Mouse (Mus musculus) E14TG2a.4 (cell line): ENCODE results near the gene Focad.

Experiments
- CTCF ChIP-seq: conservative IDR thresholded peaks from 2 replicates; pipeline ENCODE4 v1.5.1; 2014; ENCODE audit warnings: low read length
- POU5F1 ChIP-seq: IDR thresholded peaks from 2 replicates; pipeline ENCODE4 v1.6.1; 2014; ENCODE audit warnings: low read length, borderline replicate concordance

GRCm38 (mm10) chr4:88078983-88079382 lies 15.4 kb upstream of the Focad start:
- TF ChIP-seq CTCF: no peak
- TF ChIP-seq POU5F1: no peak
